Mouse (Mus musculus) neural tube, embryonic 11.5 days (tissue): ENCODE results near the gene Rmnd5b. TPM values are rescaled to one million over a fixed set of nuclear protein-coding genes. Genes with fewer than 3 reads are reported as not detected.
"Not testable (repeated sequence)": the region's sequence is repeated elsewhere in the genome, so short reads cannot be mapped to it uniquely, and the experiment has no call there.

Experiments
- ATAC-seq: fragments of 200-750 bp; cut with Nextera tagmentation; 2 replicates; pipeline ENCODE4 v1.8.0; 2017; ENCODE audit warnings: moderate number of reproducible peaks, mild to moderate bottlenecking, moderate TSS enrichment, moderate library complexity; ENCODE audit not compliant: insufficient read depth, low FRiP score, low TSS enrichment
- DNase-seq: peaks from one replicate; pipeline ENCODE4 v3.0.0-alpha.2; 2015; ENCODE audit warnings: low spot score
- H3K27ac ChIP-seq: fragments of 300-500 bp; sonication (generic); 2 replicates; pipeline ENCODE4 v1.5.1; 2014; ENCODE audit warnings: low read depth, mild to moderate bottlenecking, low read length
- H3K27me3 ChIP-seq: fragments of 300-500 bp; sonication (generic); 2 replicates; pipeline ENCODE4 v1.6.1; 2014; ENCODE audit warnings: mild to moderate bottlenecking, low read length, mixed read lengths; ENCODE audit not compliant: control insufficient read depth, insufficient read depth
- H3K36me3 ChIP-seq: fragments of 300-500 bp; sonication (generic); 2 replicates; pipeline ENCODE4 v1.6.1; 2014; ENCODE audit warnings: mild to moderate bottlenecking, low read length, moderate library complexity, mixed read lengths; ENCODE audit not compliant: control insufficient read depth, insufficient read depth
- H3K4me1 ChIP-seq: fragments of 300-500 bp; sonication (generic); 2 replicates; pipeline ENCODE4 v1.6.1; 2014; ENCODE audit warnings: low read length, mixed read lengths; ENCODE audit not compliant: control insufficient read depth, insufficient read depth
- H3K4me2 ChIP-seq: fragments of 300-500 bp; sonication (generic); 2 replicates; pipeline ENCODE4 v1.6.1; 2014; ENCODE audit warnings: low read depth, mild to moderate bottlenecking, moderate library complexity
- H3K4me3 ChIP-seq: fragments of 300-500 bp; sonication (generic); 2 replicates; pipeline ENCODE4 v1.5.1; 2014; ENCODE audit warnings: low read depth, low read length
- H3K9ac ChIP-seq: fragments of 300-500 bp; sonication (generic); 2 replicates; pipeline ENCODE4 v1.6.1; 2014; ENCODE audit warnings: mild to moderate bottlenecking, low read length
- H3K9me3 ChIP-seq: fragments of 300-500 bp; sonication (generic); 2 replicates; pipeline ENCODE4 v1.6.1; 2016; ENCODE audit warnings: low read length; ENCODE audit not compliant: control insufficient read depth
- WGBS: fragments of 180-500 bp; shearing (Covaris S2); extraction: QIAGEN DNeasy Blood & Tissue Kit; methylation state at CpG from one replicate; pipeline ENCODE4 v1.1.7; 2014; 5-methylcytosine and 5-hydroxymethylcytosine counted together
- polyA plus RNA-seq: library from polyadenylated mRNA; unstranded; fragments of >200 nt; fragmentation: Nextera tagmentation; extraction: Ambion mirVana; gene quantifications from 2 replicates; pipeline ENCODE4 v1.2.1, GENCODE M21; 2014

Rmnd5b gene
- polyA plus RNA-seq, 1 experiment from 2014 or later, result 52.6 TPM

DNA sequence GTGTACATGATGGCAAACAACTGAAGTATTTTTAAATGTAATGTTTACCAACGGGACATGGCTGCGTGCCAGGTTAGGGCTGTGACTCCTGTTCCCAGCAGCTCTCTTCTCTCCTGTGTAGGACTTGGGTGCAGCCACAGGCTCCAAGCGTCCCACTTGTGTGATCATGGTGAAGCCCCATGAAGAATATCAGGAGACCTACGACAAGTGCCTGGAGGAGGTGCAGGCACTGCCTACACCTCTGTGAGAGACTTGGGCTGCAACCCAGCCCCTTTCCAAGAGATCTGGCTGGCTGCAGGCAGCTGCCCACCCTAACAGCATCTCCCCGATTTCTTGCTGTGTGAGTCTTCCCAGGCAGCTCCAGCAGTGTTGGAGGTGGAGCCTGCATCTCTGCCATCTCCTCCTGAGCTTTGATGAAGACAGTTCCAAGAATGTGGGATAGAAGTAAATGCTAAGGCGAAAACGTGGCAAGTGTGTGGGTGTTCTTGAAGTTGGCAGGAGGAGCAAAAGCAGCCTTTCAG, 12.7 kb downstream of the Rmnd5b start:
- H3K27me3 ChIP-seq, result no peaks in the 10 kb centered on the region
- H3K9ac ChIP-seq, result no peak overlapping the region
- H3K4me3 ChIP-seq, result no peak overlapping the region
- no peak for ATAC-seq
- H3K9me3 ChIP-seq, result no peaks in the 10 kb centered on the region
- H3K4me1 ChIP-seq, result peaks cover 11% of the 10 kb centered on the region
- no peak for DNase-seq
- H3K27ac ChIP-seq, result no peak overlapping the region
- H3K36me3 ChIP-seq, result peaks cover 23% of the 10 kb centered on the region
- 92% methylated on average over 7 of the region's 7 CpGs for WGBS
- H3K4me2 ChIP-seq, result no peak overlapping the region

DNA sequence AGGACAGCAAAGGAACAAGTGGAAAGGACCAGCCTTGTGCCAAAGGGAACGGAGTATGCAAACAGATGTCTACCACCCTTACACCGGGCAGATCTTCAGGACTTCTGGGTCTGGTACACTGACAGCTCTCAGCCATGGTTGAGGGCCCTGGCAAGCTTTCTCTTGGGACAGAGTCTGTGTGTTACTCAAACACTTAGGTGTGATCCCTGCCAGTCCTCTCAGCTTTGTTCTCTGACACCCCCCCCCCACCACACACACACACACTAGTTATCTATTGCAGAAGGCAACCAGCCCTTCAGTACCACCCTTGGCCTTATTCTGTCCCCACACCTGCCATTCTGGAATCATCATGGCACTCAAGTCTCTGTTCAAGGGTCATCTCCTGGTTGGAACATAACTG, 13.9 kb downstream of the Rmnd5b start:
- no peak for DNase-seq
- Histone ChIP-seq H3K4me3 (no peak overlapping the region), H3K27me3 (no peaks in the 10 kb centered on the region), H3K27ac (no peak overlapping the region), H3K4me1 (peaks cover 11% of the 10 kb centered on the region), H3K36me3 (peaks cover 18% of the 10 kb centered on the region), H3K9ac (no peak overlapping the region), H3K9me3 (no peaks in the 10 kb centered on the region), H3K4me2 (no peak overlapping the region)
- WGBS, result 86% methylated on average over 2 of the region's 2 CpGs
- ATAC-seq, result no peak

GRCm38 (mm10) chr11:51620084-51620483, 15.6 kb downstream of the Rmnd5b start:
- 3% methylated on average over 11 of the region's 11 CpGs for WGBS

GRCm38 (mm10) chr11:51619409-51620060, 16.2 kb downstream of the Rmnd5b start, which contains the start of gene Nhp2:
TSS of gene Nhp2 (plus strand) at chr11:51619735.
- Histone ChIP-seq H3K4me3 (peak within 1 kb of the TSS; percentile 88), H3K4me1 (peaks cover 11% of the 10 kb centered on the region), H3K9me3 (no peaks in the 10 kb centered on the region), H3K9ac (peak within 1 kb of the TSS; percentile 89), H3K27ac (0 out of 2 replicates have a peak within 1 kb of the TSS, but pooled peaks have one; percentile 54), H3K4me2 (peak within 1 kb of the TSS; percentile 85), H3K27me3 (no peaks in the 10 kb centered on the region), H3K36me3 (peaks cover 12% of the 10 kb centered on the region)
- peak; percentile 96 for DNase-seq
- peak; percentile 94 for ATAC-seq
- WGBS, result under 1% methylated on average over 51 of the region's 51 CpGs

More at GRCm38 (mm10) chr11:51620084-51620483, 15.6 kb downstream of the Rmnd5b start:
- DNase-seq (no peak), ATAC-seq (no peak)
- H3K27ac ChIP-seq, result no peak overlapping the region
- H3K4me1 ChIP-seq, result peaks cover 11% of the 10 kb centered on the region
- no peaks in the 10 kb centered on the region for H3K9me3 ChIP-seq
- peak overlapping the region; percentile 85 for H3K4me2 ChIP-seq
- H3K36me3 ChIP-seq, result peaks cover 14% of the 10 kb centered on the region
- H3K9ac ChIP-seq, result peak overlapping the region; percentile 89
- peak overlapping the region; percentile 88 for H3K4me3 ChIP-seq
- H3K27me3 ChIP-seq, result no peaks in the 10 kb centered on the region

- Histone ChIP-seq H3K36me3 (peaks cover 6% of the 10 kb centered on the region), H3K27me3 (no peaks in the 10 kb centered on the region), H3K4me3 (peak overlapping the region; percentile 88), H3K27ac (no peak overlapping the region), H3K4me2 (peak overlapping the region; percentile 85), H3K9me3 (no peaks in the 10 kb centered on the region), H3K9ac (peak overlapping the region; percentile 18; the same call in 1 of the 2 replicates), H3K4me1 (peaks cover 11% of the 10 kb centered on the region)
- DNase-seq (no peak), ATAC-seq (peak; percentile 52)
- 54% methylated on average over 8 of the region's 8 CpGs for WGBS
Observed at GRCm38 (mm10) chr11:51618894-51619408, 16.7 kb downstream of the Rmnd5b start.

GRCm38 (mm10) chr11:51617693-51618092, 18.0 kb downstream of the Rmnd5b start:
- no peaks in the 10 kb centered on the region; the same call in 1 of the 2 replicates for H3K36me3 ChIP-seq
- no peaks in the 10 kb centered on the region for H3K9me3 ChIP-seq
- WGBS, result 8% methylated on average over 4 of the region's 4 CpGs
- no peak overlapping the region for H3K9ac ChIP-seq
- H3K4me3 ChIP-seq, result no peak overlapping the region
- no peaks in the 10 kb centered on the region for H3K27me3 ChIP-seq
- H3K4me1 ChIP-seq, result peaks cover 11% of the 10 kb centered on the region
- H3K4me2 ChIP-seq, result no peak overlapping the region
- DNase-seq (peak; percentile 57), ATAC-seq (no peak)
- no peak overlapping the region for H3K27ac ChIP-seq

DNA sequence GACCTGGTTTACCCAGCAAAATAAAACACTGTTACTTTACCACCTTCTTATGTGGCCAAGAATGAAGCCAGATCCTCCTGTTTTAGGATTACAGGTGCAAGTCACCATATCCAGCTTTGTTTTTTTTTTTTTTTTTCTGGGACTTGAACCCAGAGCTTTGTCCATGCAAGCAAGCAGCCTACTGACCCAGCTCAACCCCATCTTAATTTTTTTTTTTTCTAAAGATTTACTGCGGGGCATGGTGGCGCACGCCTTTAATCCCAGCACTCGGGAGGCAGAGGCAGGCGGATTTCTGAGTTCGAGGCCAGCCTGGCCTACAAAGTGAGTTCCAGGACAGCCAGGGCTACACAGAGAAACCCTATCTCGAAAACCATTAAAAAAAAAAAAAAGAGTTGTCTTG, 19.6 kb downstream of the Rmnd5b start:
- Histone ChIP-seq H3K4me3 (peak overlapping the region; percentile 11; the same call in 1 of the 2 replicates), H3K4me2 (peak overlapping the region; percentile 56)
- not testable (repeated sequence) for H3K9ac ChIP-seq, H3K36me3 ChIP-seq, ATAC-seq, DNase-seq, H3K9me3 ChIP-seq, H3K27me3 ChIP-seq, H3K27ac ChIP-seq, H3K4me1 ChIP-seq
- WGBS, result 93% methylated on average over 7 of the region's 7 CpGs

- H3K9ac ChIP-seq, result peak overlapping the region; percentile 54
- no peaks in the 10 kb centered on the region for H3K36me3 ChIP-seq
- no peaks in the 10 kb centered on the region for H3K27me3 ChIP-seq
- ATAC-seq (0 out of 2 replicates have a peak, but pooled peaks have one; percentile 31), DNase-seq (peak; percentile 63)
- H3K4me3 ChIP-seq, result peak overlapping the region; percentile 11; the same call in 1 of the 2 replicates
- H3K27ac ChIP-seq, result no peak overlapping the region
- H3K4me1 ChIP-seq, result peaks cover 6% of the 10 kb centered on the region
- no peaks in the 10 kb centered on the region for H3K9me3 ChIP-seq
- 3% methylated on average over 14 of the region's 14 CpGs for WGBS
- peak overlapping the region; percentile 56 for H3K4me2 ChIP-seq
Observed at GRCm38 (mm10) chr11:51615601-51616000, 20.1 kb downstream of the Rmnd5b start.
